In the genomic region with DNA sequence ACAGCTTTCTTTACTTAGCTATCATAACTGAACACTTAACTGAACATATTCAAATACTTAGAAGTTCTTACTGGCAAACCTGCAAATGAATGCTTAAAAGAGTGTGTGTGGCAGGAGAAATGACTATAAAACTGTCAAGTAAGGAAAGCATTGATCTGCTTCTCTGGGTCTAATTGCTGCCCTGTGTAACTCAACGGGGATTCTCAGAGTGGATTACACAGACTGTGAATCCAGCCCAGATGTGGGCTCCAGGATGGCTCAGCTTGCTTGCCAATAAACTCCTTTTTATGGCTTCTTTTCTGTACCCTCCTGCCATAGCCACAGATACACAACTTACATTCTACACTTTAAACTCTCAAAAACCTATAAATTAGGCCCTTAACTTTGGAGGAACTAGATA, we compare ENCODE assay signal across 24 mouse cellular contexts.
A peak's percentile ranks its signal among the peaks of the same experiment; 100 is the strongest.
DNase-seq lines count a peak whose midpoint lies in the region; ATAC-seq and TF ChIP-seq lines count a peak whose summit lies in the region.
"Had no signal": no experiment of that assay in that cellular context is flagged by ENCODE, and none has a peak within 500 bp of the region (broad histone marks: within the 10 kb centered on the region; RNA-seq: fewer than 3 reads in every experiment).

No protein-coding gene starts in this region.

- ATAC-seq in lung, postnatal 0 days = no peak
- no peak for ATAC-seq in kidney, embryonic 15.5 days (replicated peaks; ENCODE audit: low FRiP score)
- ATAC-seq: activated CD4-positive, CD25-positive, alpha-beta regulatory T cell, adult 4 months; forebrain, embryonic 13.5 days; forebrain, embryonic 16.5 days; intestine, embryonic 16.5 days had no signal

- TF ChIP-seq CTCF in lung, postnatal 0 days (IDR thresholded peaks at IDR 0.05) = no peak

- H3K9me3 ChIP-seq in lung, postnatal 0 days (ENCODE audit: low read length) = no peaks in the 10 kb centered on the region
- no peaks in the 10 kb centered on the region for H3K9me3 ChIP-seq in kidney, embryonic 15.5 days (replicated peaks)
- H3K9me3 ChIP-seq: forebrain, embryonic 10.5 days; forebrain, embryonic 13.5 days; hindbrain, embryonic 12.5 days; hindbrain, embryonic 15.5 days had no signal

- no peak for TF ChIP-seq EP300 in lung, postnatal 0 days (IDR thresholded peaks at IDR 0.05)

- H3K4me1 ChIP-seq in lung, postnatal 0 days (ENCODE audit: insufficient read depth, low read depth, low read length) = no peaks in the 10 kb centered on the region
- H3K4me1 ChIP-seq in kidney, embryonic 15.5 days = no peaks in the 10 kb centered on the region
- H3K4me1 ChIP-seq: forebrain, embryonic 10.5 days; hindbrain, embryonic 12.5 days; hindbrain, embryonic 15.5 days had no signal

- WGBS in lung, postnatal 0 days = 19% methylated on average over 1 of the region's 1 CpGs
- 20% methylated on average over 1 of the region's 1 CpGs for WGBS in kidney, embryonic 15.5 days

- no peak overlapping the region for H3K4me3 ChIP-seq in lung, postnatal 0 days (ENCODE audit: low read depth, low read length)
- H3K4me3 ChIP-seq in kidney, embryonic 15.5 days (replicated peaks) = no peak overlapping the region
- H3K4me3 ChIP-seq: forebrain, embryonic 10.5 days; forebrain, embryonic 13.5 days; gastrocnemius, adult 2 months; hindbrain, embryonic 12.5 days; hindbrain, embryonic 15.5 days had no signal

- H3K9ac ChIP-seq in lung, postnatal 0 days (replicated peaks; ENCODE audit: low read depth) = no peak overlapping the region
- no peak overlapping the region for H3K9ac ChIP-seq in kidney, embryonic 15.5 days
- H3K9ac ChIP-seq: forebrain, embryonic 13.5 days; hindbrain, embryonic 12.5 days; hindbrain, embryonic 15.5 days had no signal

- H3K27ac ChIP-seq in lung, postnatal 0 days (ENCODE audit: low read length) = no peak overlapping the region
- H3K27ac ChIP-seq in kidney, embryonic 15.5 days = no peak overlapping the region
- H3K27ac ChIP-seq: forebrain, embryonic 10.5 days; forebrain, embryonic 13.5 days; gastrocnemius, adult 2 months; hindbrain, embryonic 12.5 days; hindbrain, embryonic 15.5 days had no signal

- peak; percentile 36 for DNase-seq in embryo, embryonic 10 days (ENCODE audit: low spot score)
- DNase-seq in embryo, embryonic 9.5 days (ENCODE audit: extremely low spot score) = no peak
- DNase-seq in lung, postnatal 0 days (ENCODE audit: low spot score) = peak; percentile 41
- DNase-seq in lung, postnatal 36 days = no peak
- peak; percentile 66 for DNase-seq in hindlimb bud, embryonic 11.5 days (ENCODE audit: extremely low spot score, low read depth, low spot score)
- DNase-seq in mesoderm, embryonic 11.5 days (ENCODE audit: low read depth, low spot score) = peak; percentile 48
- DNase-seq in layer of hippocampus, adult 9-11 months = no peak
- DNase-seq: adrenal gland, postnatal 10 days; cerebellum, adult 11-12 months; cerebellum, adult 8-10 months; cerebellum, postnatal 10 days; cerebellum, postnatal 36 days; gastrocnemius, adult 2 months; gastrocnemius, postnatal 14 days; heart, adult 11 months had no signal

- H3K4me2 ChIP-seq in lung, postnatal 0 days (replicated peaks; ENCODE audit: low read depth, low read length) = no peak overlapping the region
- H3K4me2 ChIP-seq in kidney, embryonic 15.5 days = no peak overlapping the region
- H3K4me2 ChIP-seq: forebrain, embryonic 13.5 days; heart, embryonic 11.5 days; hindbrain, embryonic 12.5 days; hindbrain, embryonic 15.5 days had no signal

- no peaks in the 10 kb centered on the region for H3K27me3 ChIP-seq in lung, postnatal 0 days (replicated peaks; ENCODE audit: insufficient read depth, low read length)
- H3K27me3 ChIP-seq in kidney, embryonic 15.5 days = no peaks in the 10 kb centered on the region; the same call in 1 of the 2 replicates
- H3K27me3 ChIP-seq: forebrain, embryonic 13.5 days; hindbrain, embryonic 12.5 days; hindbrain, embryonic 15.5 days had no signal

- H3K36me3 ChIP-seq in lung, postnatal 0 days (ENCODE audit: insufficient read depth, low read length) = no peaks in the 10 kb centered on the region
- no peaks in the 10 kb centered on the region for H3K36me3 ChIP-seq in kidney, embryonic 15.5 days
- H3K36me3 ChIP-seq: forebrain, embryonic 10.5 days; hindbrain, embryonic 12.5 days; hindbrain, embryonic 15.5 days had no signal

Comparison
In these comparisons a context has a peak if more than half of its experiments do, and no peak if none do; other contexts are left out.
1. DNase-seq: peak in embryo, embryonic 10 days (single experiment), lung, postnatal 0 days (single experiment), hindlimb bud, embryonic 11.5 days (single experiment) and mesoderm, embryonic 11.5 days (single experiment); none in embryo, embryonic 9.5 days (single experiment), lung, postnatal 36 days (single experiment) and layer of hippocampus, adult 9-11 months (single experiment).